Mouse (Mus musculus) E14TG2a.4 (cell line): ENCODE results near the gene Rnf115.

ENCODE experiments used
- CTCF ChIP-seq: conservative IDR thresholded peaks from 2 replicates; pipeline ENCODE4 v1.5.1; 2014; ENCODE audit warnings: low read length
- NANOG ChIP-seq: IDR thresholded peaks from 2 replicates; pipeline ENCODE4 v1.6.1; 2014; ENCODE audit warnings: borderline replicate concordance, low read length, mixed read lengths
- POU5F1 ChIP-seq: IDR thresholded peaks from 2 replicates; pipeline ENCODE4 v1.6.1; 2014; ENCODE audit warnings: low read length, borderline replicate concordance

GRCm38 (mm10) chr3:96737995-96738394 is 10.5 kb downstream of the Rnf115 start:
- no peak for TF ChIP-seq NANOG
- TF ChIP-seq CTCF = no peak
- TF ChIP-seq POU5F1 = no peak
